Mouse (Mus musculus): ENCODE data around the gene Adcy9. TPM values are rescaled to one million over a fixed set of nuclear protein-coding genes. Genes with fewer than 3 reads are reported as not detected.
A peak's percentile ranks its signal among the peaks of the same experiment; 100 is the strongest.

Adcy9 gene
- polyA plus RNA-seq, 1 experiment from 2014 or later = 1.3 TPM

DNA sequence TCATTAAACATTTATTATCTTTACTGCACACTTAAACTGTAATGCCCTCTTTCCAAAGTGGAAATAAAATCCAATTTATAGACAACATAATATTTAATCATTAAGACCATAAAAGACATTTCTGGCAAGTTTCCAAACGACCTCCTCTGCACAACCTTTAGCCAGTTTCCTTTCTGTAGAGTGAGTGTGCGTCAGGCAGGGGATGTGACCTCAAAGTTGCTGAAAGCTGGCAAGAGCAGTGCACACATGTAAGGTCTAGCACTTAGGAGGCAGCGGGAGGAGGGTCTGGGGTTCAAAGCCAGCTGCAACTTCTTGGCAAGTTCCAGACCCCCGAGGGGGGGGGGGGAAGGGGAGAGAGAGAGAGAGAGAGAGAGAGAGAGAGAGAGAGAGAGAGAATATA, 83.0 kb downstream of the Adcy9 start:
- WGBS = 40% methylated on average over 4 of the region's 4 CpGs
- no peaks in the 10 kb centered on the region for H3K9me3 ChIP-seq (replicated peaks; ENCODE audit: low read length)
- DNase-seq (ENCODE audit: low spot score) (peak; percentile 79), ATAC-seq (replicated peaks; ENCODE audit: low FRiP score, low read depth) (no peak)
- no peaks in the 10 kb centered on the region for H3K4me1 ChIP-seq (replicated peaks; ENCODE audit: insufficient read depth, low read length)
- H3K4me2 ChIP-seq (ENCODE audit: low read length) = no peak overlapping the region
- no peak overlapping the region for H3K4me3 ChIP-seq (replicated peaks; ENCODE audit: low read depth, low read length)
- H3K36me3 ChIP-seq (ENCODE audit: insufficient read depth, low read length) = no peaks in the 10 kb centered on the region
- TF ChIP-seq CTCF (IDR thresholded peaks at IDR 0.05; ENCODE audit: low read depth) = no peak
- no peak overlapping the region for H3K27ac ChIP-seq
- H3K27me3 ChIP-seq (ENCODE audit: insufficient read depth, low read length) = no peaks in the 10 kb centered on the region
- no peak overlapping the region for H3K9ac ChIP-seq (ENCODE audit: low read depth, low read length)

- no peaks in the 10 kb centered on the region for H3K9me3 ChIP-seq (replicated peaks; ENCODE audit: low read length)
- H3K4me1 ChIP-seq (replicated peaks; ENCODE audit: insufficient read depth, low read length) = no peaks in the 10 kb centered on the region
- no peak for TF ChIP-seq CTCF (IDR thresholded peaks at IDR 0.05; ENCODE audit: low read depth)
- H3K27ac ChIP-seq = no peak overlapping the region
- 82% methylated on average over 5 of the region's 5 CpGs for WGBS
- ATAC-seq (replicated peaks; ENCODE audit: low FRiP score, low read depth) (no peak), DNase-seq (ENCODE audit: low spot score) (no peak)
- H3K9ac ChIP-seq (ENCODE audit: low read depth, low read length) = no peak overlapping the region
- H3K27me3 ChIP-seq (ENCODE audit: insufficient read depth, low read length) = no peaks in the 10 kb centered on the region
- H3K36me3 ChIP-seq (ENCODE audit: insufficient read depth, low read length) = no peaks in the 10 kb centered on the region
- H3K4me2 ChIP-seq (ENCODE audit: low read length) = no peak overlapping the region
- no peak overlapping the region for H3K4me3 ChIP-seq (replicated peaks; ENCODE audit: low read depth, low read length)
Observed at GRCm38 (mm10) chr16:4333788-4334187, 86.5 kb downstream of the Adcy9 start.

- Histone ChIP-seq H3K9ac (ENCODE audit: low read depth, low read length) (no peak overlapping the region), H3K36me3 (ENCODE audit: insufficient read depth, low read length) (no peaks in the 10 kb centered on the region), H3K4me3 (replicated peaks; ENCODE audit: low read depth, low read length) (no peak overlapping the region), H3K4me1 (replicated peaks; ENCODE audit: insufficient read depth, low read length) (no peaks in the 10 kb centered on the region), H3K9me3 (replicated peaks; ENCODE audit: low read length) (no peaks in the 10 kb centered on the region), H3K4me2 (ENCODE audit: low read length) (no peak overlapping the region), H3K27ac (no peak overlapping the region), H3K27me3 (ENCODE audit: insufficient read depth, low read length) (no peaks in the 10 kb centered on the region)
- no peak for TF ChIP-seq CTCF (IDR thresholded peaks at IDR 0.05; ENCODE audit: low read depth)
- ATAC-seq (replicated peaks; ENCODE audit: low FRiP score, low read depth) (no peak), DNase-seq (ENCODE audit: low spot score) (no peak)
- WGBS = 85% methylated on average over 2 of the region's 2 CpGs
Observed at GRCm38 (mm10) chr16:4333371-4333770, 86.9 kb downstream of the Adcy9 start.

- no peaks in the 10 kb centered on the region for H3K36me3 ChIP-seq (ENCODE audit: insufficient read depth, low read length)
- DNase-seq (ENCODE audit: low spot score) = no peak
- no peak for TF ChIP-seq CTCF (IDR thresholded peaks at IDR 0.05; ENCODE audit: low read depth)
Observed at GRCm38 (mm10) chr16:4327081-4327480, 93.2 kb downstream of the Adcy9 start.

GRCm38 (mm10) chr16:4325801-4326200, 94.5 kb downstream of the Adcy9 start:
- DNase-seq (ENCODE audit: low spot score) (no peak), ATAC-seq (replicated peaks; ENCODE audit: low FRiP score, low read depth) (no peak)
- Histone ChIP-seq H3K4me2 (ENCODE audit: low read length) (no peak overlapping the region), H3K27ac (no peak overlapping the region), H3K4me1 (replicated peaks; ENCODE audit: insufficient read depth, low read length) (no peaks in the 10 kb centered on the region), H3K4me3 (replicated peaks; ENCODE audit: low read depth, low read length) (no peak overlapping the region), H3K9ac (ENCODE audit: low read depth, low read length) (no peak overlapping the region), H3K36me3 (ENCODE audit: insufficient read depth, low read length) (no peaks in the 10 kb centered on the region), H3K27me3 (ENCODE audit: insufficient read depth, low read length) (no peaks in the 10 kb centered on the region), H3K9me3 (replicated peaks; ENCODE audit: low read length) (no peaks in the 10 kb centered on the region)
- no peak for TF ChIP-seq CTCF (IDR thresholded peaks at IDR 0.05; ENCODE audit: low read depth)
- 78% methylated on average over 2 of the region's 2 CpGs for WGBS

More at GRCm38 (mm10) chr16:4327081-4327480, 93.2 kb downstream of the Adcy9 start:
- no peaks in the 10 kb centered on the region for H3K9me3 ChIP-seq (replicated peaks; ENCODE audit: low read length)
- ATAC-seq (replicated peaks; ENCODE audit: low FRiP score, low read depth) = no peak
- no peaks in the 10 kb centered on the region for H3K27me3 ChIP-seq (ENCODE audit: insufficient read depth, low read length)
- no peak overlapping the region for H3K4me2 ChIP-seq (ENCODE audit: low read length)
- H3K27ac ChIP-seq = no peak overlapping the region
- no peak overlapping the region for H3K9ac ChIP-seq (ENCODE audit: low read depth, low read length)
- no peak overlapping the region for H3K4me3 ChIP-seq (replicated peaks; ENCODE audit: low read depth, low read length)
- no peaks in the 10 kb centered on the region for H3K4me1 ChIP-seq (replicated peaks; ENCODE audit: insufficient read depth, low read length)

DNA sequence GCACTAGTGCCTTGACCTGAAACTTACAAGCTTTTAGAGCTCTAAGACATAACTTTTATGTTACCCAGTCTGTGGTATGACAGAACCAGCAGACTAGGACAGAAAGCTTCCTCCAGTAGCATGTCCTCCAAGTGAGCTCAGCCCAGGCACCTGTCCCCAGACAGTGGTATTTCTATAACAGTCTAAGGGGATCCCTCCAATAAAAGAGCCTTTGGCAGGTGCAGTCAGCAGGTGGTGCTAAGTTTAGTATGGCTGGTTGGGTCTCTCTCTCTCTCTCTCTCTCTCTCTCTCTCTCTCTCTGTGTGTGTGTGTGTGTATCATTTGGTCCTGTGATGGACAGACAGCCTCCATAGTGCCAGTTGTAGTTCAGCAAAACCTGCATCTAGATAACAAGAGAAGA, 95.3 kb downstream of the Adcy9 start:
- Histone ChIP-seq H3K4me1 (replicated peaks; ENCODE audit: insufficient read depth, low read length) (no peaks in the 10 kb centered on the region), H3K9me3 (replicated peaks; ENCODE audit: low read length) (no peaks in the 10 kb centered on the region), H3K27ac (no peak overlapping the region), H3K4me3 (replicated peaks; ENCODE audit: low read depth, low read length) (no peak overlapping the region), H3K27me3 (ENCODE audit: insufficient read depth, low read length) (no peaks in the 10 kb centered on the region), H3K4me2 (ENCODE audit: low read length) (no peak overlapping the region), H3K9ac (ENCODE audit: low read depth, low read length) (no peak overlapping the region), H3K36me3 (ENCODE audit: insufficient read depth, low read length) (no peaks in the 10 kb centered on the region)
- no peak for TF ChIP-seq CTCF (IDR thresholded peaks at IDR 0.05; ENCODE audit: low read depth)
- ATAC-seq (replicated peaks; ENCODE audit: low FRiP score, low read depth) = no peak
- no peak for DNase-seq (ENCODE audit: low spot score)

GRCm38 (mm10) chr16:4320856-4321255, 99.4 kb downstream of the Adcy9 start:
- 66% methylated on average over 3 of the region's 3 CpGs for WGBS
- no peak for TF ChIP-seq CTCF (IDR thresholded peaks at IDR 0.05; ENCODE audit: low read depth)
- H3K4me1 ChIP-seq (replicated peaks; ENCODE audit: insufficient read depth, low read length) = no peaks in the 10 kb centered on the region
- H3K36me3 ChIP-seq (ENCODE audit: insufficient read depth, low read length) = no peaks in the 10 kb centered on the region
- no peak overlapping the region for H3K9ac ChIP-seq (ENCODE audit: low read depth, low read length)
- no peak overlapping the region for H3K4me2 ChIP-seq (ENCODE audit: low read length)
- no peak overlapping the region for H3K27ac ChIP-seq
- DNase-seq (ENCODE audit: low spot score) (no peak), ATAC-seq (replicated peaks; ENCODE audit: low FRiP score, low read depth) (no peak)
- H3K4me3 ChIP-seq (replicated peaks; ENCODE audit: low read depth, low read length) = no peak overlapping the region
- no peaks in the 10 kb centered on the region for H3K27me3 ChIP-seq (ENCODE audit: insufficient read depth, low read length)
- no peaks in the 10 kb centered on the region for H3K9me3 ChIP-seq (replicated peaks; ENCODE audit: low read length)
